Comparison of ENCODE assay signal across 25 mouse cellular contexts in the genomic region with DNA sequence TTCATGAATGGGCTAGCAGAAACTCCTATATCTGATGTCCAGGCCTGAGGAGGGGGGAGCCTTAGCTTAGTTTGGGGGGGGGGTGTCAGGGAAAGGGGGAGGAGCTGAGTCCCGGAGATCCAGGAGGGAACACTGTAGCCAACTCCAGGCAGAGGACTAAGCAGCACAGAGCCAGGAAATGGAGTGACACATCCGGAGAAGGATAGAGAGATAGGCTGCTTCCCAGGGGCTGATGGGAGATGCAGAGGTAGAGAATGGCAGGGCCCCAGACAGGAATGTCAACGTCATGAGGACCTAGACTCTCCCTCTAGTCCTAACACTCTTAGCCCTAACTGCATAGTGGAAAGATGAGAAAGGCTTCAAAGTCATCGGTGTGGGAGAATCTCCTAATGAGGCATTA. TPM values are rescaled to one million over a fixed set of nuclear protein-coding genes. Genes with fewer than 3 reads are reported as not detected.
A peak's percentile ranks its signal among the peaks of the same experiment; 100 is the strongest.
DNase-seq lines count a peak whose midpoint lies in the region; ATAC-seq and TF ChIP-seq lines count a peak whose summit lies in the region.
"Had no signal": no experiment of that assay in that cellular context is flagged by ENCODE, and none has a peak within 500 bp of the region (broad histone marks: within the 10 kb centered on the region; RNA-seq: fewer than 3 reads in every experiment).

No protein-coding gene starts in this region.

- 0 out of 2 replicates have a peak, but pooled peaks have one; percentile 38 for ATAC-seq in heart, embryonic 12.5 days (ENCODE audit: insufficient number of reproducible peaks, low FRiP score)
- ATAC-seq in midbrain, embryonic 16.5 days, result 0 out of 2 replicates have a peak, but pooled peaks have one; percentile 12
- no peak for ATAC-seq in midbrain, postnatal 0 days (ENCODE audit: low FRiP score)
- ATAC-seq: forebrain, embryonic 15.5 days; hindbrain, postnatal 0 days; intestine, embryonic 16.5 days; midbrain, embryonic 13.5 days had no signal

- WGBS in heart, embryonic 12.5 days, result 57% methylated on average over 4 of the region's 4 CpGs
- WGBS in kidney, adult 2 months, result 66% methylated on average over 4 of the region's 4 CpGs
- 88% methylated on average over 4 of the region's 4 CpGs for WGBS in midbrain, embryonic 16.5 days
- 80% methylated on average over 4 of the region's 4 CpGs for WGBS in midbrain, postnatal 0 days

- no peak overlapping the region for H3K4me3 ChIP-seq in heart, embryonic 12.5 days
- no peak overlapping the region for H3K4me3 ChIP-seq in kidney, adult 2 months (ENCODE audit: insufficient read depth, low read depth, low read length)
- H3K4me3 ChIP-seq in midbrain, embryonic 16.5 days (ENCODE audit: low read depth, low read length), result no peak overlapping the region
- H3K4me3 ChIP-seq in midbrain, postnatal 0 days (ENCODE audit: low read depth, low read length), result no peak overlapping the region
- H3K4me3 ChIP-seq: embryonic facial prominence, embryonic 15.5 days; forebrain, embryonic 15.5 days; kidney, embryonic 15.5 days; megakaryocyte, embryonic 14.5 days; midbrain, embryonic 13.5 days; myocyte; neural tube, embryonic 13.5 days had no signal

- TF ChIP-seq CTCF in kidney, adult 2 months (conservative IDR thresholded peaks at IDR 0.05; ENCODE audit: insufficient read depth, insufficient read length, low read depth, low read length), result no peak
- TF ChIP-seq CTCF in midbrain, postnatal 0 days (IDR thresholded peaks at IDR 0.05), result no peak

- peaks cover 69% of the 10 kb centered on the region for H3K4me1 ChIP-seq in heart, embryonic 12.5 days (replicated peaks)
- peaks cover 28% of the 10 kb centered on the region for H3K4me1 ChIP-seq in kidney, adult 2 months (ENCODE audit: control insufficient read depth, insufficient read depth, low read length)
- peaks cover 3% of the 10 kb centered on the region; the same call in 1 of the 2 replicates for H3K4me1 ChIP-seq in midbrain, embryonic 16.5 days (ENCODE audit: control insufficient read depth, insufficient read depth, low read length)
- H3K4me1 ChIP-seq in midbrain, postnatal 0 days (ENCODE audit: insufficient read depth, low read length), result no peaks in the 10 kb centered on the region

- H3K4me2 ChIP-seq in heart, embryonic 12.5 days, result no peak overlapping the region; the same call in 1 of the 2 replicates
- H3K4me2 ChIP-seq in midbrain, embryonic 16.5 days (ENCODE audit: low read length), result no peak overlapping the region
- H3K4me2 ChIP-seq in midbrain, postnatal 0 days (ENCODE audit: low read depth, low read length, poor library complexity, severe bottlenecking), result no peak overlapping the region
- H3K4me2 ChIP-seq: embryonic facial prominence, embryonic 15.5 days; forebrain, embryonic 15.5 days; kidney, embryonic 15.5 days; midbrain, embryonic 13.5 days; neural tube, embryonic 13.5 days had no signal

- no peaks in the 10 kb centered on the region for H3K9me3 ChIP-seq in heart, embryonic 12.5 days (replicated peaks)
- H3K9me3 ChIP-seq in midbrain, embryonic 16.5 days (replicated peaks; ENCODE audit: control insufficient read depth, low read length, poor library complexity, severe bottlenecking), result no peaks in the 10 kb centered on the region
- no peaks in the 10 kb centered on the region for H3K9me3 ChIP-seq in midbrain, postnatal 0 days (ENCODE audit: low read length)
- H3K9me3 ChIP-seq: embryonic facial prominence, embryonic 15.5 days; forebrain, embryonic 15.5 days; kidney, embryonic 15.5 days; megakaryocyte, embryonic 14.5 days; midbrain, embryonic 13.5 days; neural tube, embryonic 13.5 days had no signal

- TF ChIP-seq POLR2A in kidney, adult 2 months (IDR thresholded peaks at IDR 0.05; ENCODE audit: low read depth, low read length), result no peak

- peaks cover 30% of the 10 kb centered on the region for H3K36me3 ChIP-seq in heart, embryonic 12.5 days
- no peaks in the 10 kb centered on the region for H3K36me3 ChIP-seq in kidney, adult 2 months (ENCODE audit: control insufficient read depth, insufficient read depth, low read length)
- H3K36me3 ChIP-seq in midbrain, embryonic 16.5 days (ENCODE audit: control insufficient read depth, insufficient read depth, low read length), result no peaks in the 10 kb centered on the region
- no peaks in the 10 kb centered on the region for H3K36me3 ChIP-seq in midbrain, postnatal 0 days (ENCODE audit: insufficient read depth, low read length)
- H3K36me3 ChIP-seq: embryonic facial prominence, embryonic 15.5 days; forebrain, embryonic 15.5 days; midbrain, embryonic 13.5 days had no signal

- H3K27ac ChIP-seq in heart, embryonic 12.5 days (ENCODE audit: poor library complexity, severe bottlenecking), result peak overlapping the region; percentile 71
- H3K27ac ChIP-seq in kidney, adult 2 months (ENCODE audit: insufficient read depth, low read depth, low read length), result 0 out of 2 replicates have a peak overlapping the region, but pooled peaks have one; percentile 7
- H3K27ac ChIP-seq in midbrain, embryonic 16.5 days (ENCODE audit: low read length), result no peak overlapping the region
- H3K27ac ChIP-seq in midbrain, postnatal 0 days (ENCODE audit: low read depth, low read length), result no peak overlapping the region
- H3K27ac ChIP-seq: embryonic facial prominence, embryonic 15.5 days; forebrain, embryonic 15.5 days; hindbrain, postnatal 0 days; kidney, embryonic 15.5 days; midbrain, embryonic 13.5 days; neural tube, embryonic 13.5 days had no signal

- no peaks in the 10 kb centered on the region for H3K27me3 ChIP-seq in heart, embryonic 12.5 days (replicated peaks)
- no peaks in the 10 kb centered on the region for H3K27me3 ChIP-seq in kidney, adult 2 months (replicated peaks; ENCODE audit: control insufficient read depth, insufficient read depth, low read length)
- no peaks in the 10 kb centered on the region for H3K27me3 ChIP-seq in midbrain, embryonic 16.5 days (ENCODE audit: control insufficient read depth, insufficient read depth, low read depth, low read length)
- H3K27me3 ChIP-seq in midbrain, postnatal 0 days (ENCODE audit: insufficient read depth, low read length), result no peaks in the 10 kb centered on the region
- H3K27me3 ChIP-seq: embryonic facial prominence, embryonic 15.5 days; forebrain, embryonic 15.5 days; kidney, embryonic 15.5 days; megakaryocyte, embryonic 14.5 days; midbrain, embryonic 13.5 days; neural tube, embryonic 13.5 days had no signal

- no peak overlapping the region for H3K9ac ChIP-seq in heart, embryonic 12.5 days
- no peak overlapping the region for H3K9ac ChIP-seq in midbrain, embryonic 16.5 days (ENCODE audit: low read depth, low read length)
- no peak overlapping the region for H3K9ac ChIP-seq in midbrain, postnatal 0 days (replicated peaks; ENCODE audit: low read length, poor library complexity, severe bottlenecking)
- H3K9ac ChIP-seq: embryonic facial prominence, embryonic 15.5 days; forebrain, embryonic 15.5 days; kidney, embryonic 15.5 days; midbrain, embryonic 13.5 days; neural tube, embryonic 13.5 days had no signal

- no peak for DNase-seq in heart, adult 9 months (ENCODE audit: low spot score in 2 of 2)
- no peak for DNase-seq in kidney, adult 2 months
- no peak for DNase-seq in kidney, adult 18-20 months
- DNase-seq in midbrain, postnatal 0 days (ENCODE audit: low spot score), result no peak
- DNase-seq in MN1 (ENCODE audit: low spot score), result no peak
- DNase-seq: adrenal gland, postnatal 36 days; cerebellum, adult 11 months; cerebellum, adult 9-11 months; gastrocnemius, postnatal 36 days; kidney, postnatal 36 days; layer of hippocampus, postnatal 36 days; retina, postnatal 1 day; right cerebral cortex, postnatal 25 days; spleen, adult 18-20 months had no signal

RNA-seq across cellular contexts. Expression of a gene that starts 44.7 kb away (rescaled TPM):
- polyA plus RNA-seq in heart, embryonic 12.5 days (2016; fragmentation: Nextera tagmentation; extraction: Ambion mirVana), result 31.3 and 32.1 TPM in 2 replicates
- 10.2 and 12.9 TPM in 2 replicates for polyA plus RNA-seq in kidney, adult 2 months (2012; rRNA removed)
- 57.1 and 58.1 TPM in 2 replicates for polyA plus RNA-seq in midbrain, embryonic 16.5 days (2015; fragmentation: Nextera tagmentation; extraction: Ambion mirVana)
- total RNA-seq in midbrain, postnatal 0 days (2014; rRNA removed), result 50.7 and 77.7 TPM in 2 replicates
- polyA plus RNA-seq in midbrain, postnatal 0 days (2015; fragmentation: Nextera tagmentation; extraction: Ambion mirVana), result 46.2 and 49.9 TPM in 2 replicates

Comparison
In these comparisons a context has a peak if more than half of its experiments do, and no peak if none do; other contexts are left out.
1. H3K27ac ChIP-seq: peak in heart, embryonic 12.5 days (single experiment) and kidney, adult 2 months (single experiment); none in midbrain, embryonic 16.5 days (single experiment) and midbrain, postnatal 0 days (single experiment).